Mouse (Mus musculus) frontal cortex, postnatal 36 days (tissue): ENCODE measurements at regions not wholly inside any gene's neighbourhood (a gene's known extent, or its start where the extent isn't known, plus 50 kb on each side); places are given as distances from the start of the nearest gene placed in this dataset.

ENCODE experiments used
- DNase-seq, 2 experiments: peaks; one replicate each; pipeline ENCODE4 v3.0.0; 2022; ENCODE audit warnings: low spot score in 2 of 2

GRCm38 (mm10) chr2:110426881-110427280 lies 63.9 kb upstream of the Fibin start:
- DNase-seq, result no peak

GRCm38 (mm10) chr2:110452694-110453093 lies 89.7 kb upstream of the Fibin start:
- DNase-seq, result no peak

GRCm38 (mm10) chr2:110472307-110472995 lies 109.5 kb upstream of the Fibin start:
- DNase-seq, result no peak

GRCm38 (mm10) chr2:110476591-110476990 lies 113.6 kb upstream of the Fibin start:
- peak in 1 of 2 experiments; percentile 3 for DNase-seq

GRCm38 (mm10) chr2:110481327-110481726 lies 115.8 kb upstream of the Slc5a12 start:
- DNase-seq, result no peak

GRCm38 (mm10) chr2:110486201-110486600 lies 110.9 kb upstream of the Slc5a12 start:
- peak in 1 of 2 experiments; percentile 1 for DNase-seq

- no peak for DNase-seq
Measured at GRCm38 (mm10) chr2:110486724-110487123, 110.4 kb upstream of the Slc5a12 start.

GRCm38 (mm10) chr2:110487950-110488349 lies 109.1 kb upstream of the Slc5a12 start:
- no peak for DNase-seq

- no peak for DNase-seq
Measured at GRCm38 (mm10) chr2:110501786-110502185, 95.3 kb upstream of the Slc5a12 start.

GRCm38 (mm10) chr2:110508162-110508748 lies 88.8 kb upstream of the Slc5a12 start:
- no peak for DNase-seq

- no peak for DNase-seq
Measured at GRCm38 (mm10) chr2:110523173-110523803, 73.8 kb upstream of the Slc5a12 start.

GRCm38 (mm10) chr2:110528191-110528590 lies 68.9 kb upstream of the Slc5a12 start:
- no peak for DNase-seq

- DNase-seq, result no peak
Measured at GRCm38 (mm10) chr2:110540140-110540539, 57.0 kb upstream of the Slc5a12 start.

GRCm38 (mm10) chr2:110540570-110541357 lies 56.3 kb upstream of the Slc5a12 start:
- no peak for DNase-seq

GRCm38 (mm10) chr2:110541358-110541737 lies 55.8 kb upstream of the Slc5a12 start:
- DNase-seq, result no peak
